Mouse (Mus musculus): ENCODE data around the gene Itgb1bp1.

The Itgb1bp1 gene

DNA sequence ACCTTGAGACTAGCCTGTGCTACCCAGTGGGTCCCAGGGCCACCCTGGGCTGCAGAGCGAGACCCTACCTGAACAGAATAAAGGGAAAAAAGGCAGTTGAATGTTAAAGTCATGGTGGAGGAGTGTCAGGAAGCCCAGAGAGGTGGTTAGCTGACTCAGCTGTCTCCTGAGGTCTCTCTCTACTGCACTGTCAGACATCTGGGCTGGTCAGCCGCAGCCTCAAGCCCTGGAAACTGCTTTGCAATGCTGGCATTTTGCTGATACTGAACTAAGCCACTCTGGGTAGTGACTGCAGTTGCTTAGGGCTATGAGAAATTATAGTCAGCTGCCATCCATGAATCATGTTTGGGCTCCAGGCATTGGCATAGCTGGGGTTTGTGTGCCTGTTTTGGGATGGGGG, 51.5 kb downstream of the Itgb1bp1 start:
- no peak for DNase-seq

DNA sequence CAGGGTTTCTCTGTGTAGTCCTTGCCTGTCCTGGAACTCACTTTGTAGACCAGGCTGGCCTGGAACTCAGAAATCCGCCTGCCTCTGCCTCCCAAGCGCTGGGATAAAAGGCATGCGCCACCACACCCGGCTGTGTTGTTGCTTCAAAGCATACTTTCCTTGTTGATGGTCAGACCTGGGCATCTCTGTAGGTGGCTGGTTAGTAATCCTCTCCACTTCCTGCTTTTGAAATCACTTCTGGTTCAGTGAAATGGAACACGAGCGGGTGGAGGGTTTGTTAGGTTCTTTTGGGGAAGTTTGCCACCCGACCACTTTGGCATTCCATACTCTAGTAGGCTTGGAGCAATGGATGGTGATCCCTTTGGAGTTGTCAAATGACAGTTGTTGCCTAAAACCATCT, 52.4 kb downstream of the Itgb1bp1 start:
- no peak for DNase-seq

DNA sequence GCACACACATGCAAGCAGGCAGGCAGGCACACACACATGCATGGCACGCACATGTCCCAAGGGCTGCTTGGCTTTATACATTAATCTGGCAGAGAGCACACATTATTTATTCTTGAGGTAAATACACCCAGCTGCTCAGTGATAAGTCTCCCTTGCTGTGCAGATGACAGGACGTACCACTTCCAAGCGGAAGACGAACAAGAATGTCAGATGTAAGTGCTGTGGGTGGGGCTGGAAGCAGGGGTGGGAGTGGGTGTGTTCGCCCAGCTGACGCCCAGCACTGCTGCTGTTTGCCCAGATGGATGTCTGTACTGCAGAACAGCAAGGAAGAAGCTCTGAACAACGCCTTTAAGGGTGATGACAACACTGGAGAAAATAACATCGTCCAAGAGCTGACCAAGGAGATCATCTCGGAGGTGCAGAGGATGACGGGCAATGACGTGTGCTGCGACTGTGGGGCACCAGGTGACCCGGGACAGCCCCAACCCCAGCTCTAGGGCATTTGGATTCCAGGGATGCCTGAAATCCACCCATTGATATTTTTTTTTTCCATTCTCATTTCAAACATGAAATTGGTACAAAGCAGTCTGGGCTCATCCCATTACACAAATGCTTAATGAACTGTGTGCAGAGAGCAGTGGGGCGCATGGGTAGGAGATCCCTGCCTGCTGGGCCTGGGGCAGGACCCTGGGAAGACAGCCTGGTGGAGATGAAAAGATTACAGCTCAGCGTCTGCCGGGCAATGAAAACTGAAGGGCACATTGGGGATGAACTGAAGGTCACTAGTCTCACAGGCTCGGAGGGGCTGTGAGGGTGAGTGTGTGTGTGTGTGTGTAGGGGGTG, 56.8 kb downstream of the Itgb1bp1 start:
- no peak for DNase-seq

DNA sequence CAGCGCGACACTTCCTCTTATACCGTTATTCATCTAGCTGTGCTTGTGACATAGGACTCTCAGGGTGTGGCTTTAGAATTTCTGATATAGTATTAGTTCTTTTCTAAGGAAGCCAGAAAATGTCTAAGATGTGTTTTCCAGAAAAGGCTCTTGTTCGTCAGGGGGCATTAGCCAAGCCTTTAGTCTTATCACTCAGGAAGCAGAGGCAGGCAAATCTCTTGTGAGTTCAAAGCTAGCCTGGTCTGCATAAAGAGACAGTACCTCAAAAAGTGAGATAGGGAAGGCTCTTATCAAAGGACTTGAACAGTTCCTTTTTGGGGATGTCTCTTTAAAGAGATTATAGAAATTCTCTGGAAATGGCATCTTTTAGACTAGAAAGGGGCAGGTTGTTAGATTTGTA, 57.4 kb downstream of the Itgb1bp1 start:
- no peak for DNase-seq

DNA sequence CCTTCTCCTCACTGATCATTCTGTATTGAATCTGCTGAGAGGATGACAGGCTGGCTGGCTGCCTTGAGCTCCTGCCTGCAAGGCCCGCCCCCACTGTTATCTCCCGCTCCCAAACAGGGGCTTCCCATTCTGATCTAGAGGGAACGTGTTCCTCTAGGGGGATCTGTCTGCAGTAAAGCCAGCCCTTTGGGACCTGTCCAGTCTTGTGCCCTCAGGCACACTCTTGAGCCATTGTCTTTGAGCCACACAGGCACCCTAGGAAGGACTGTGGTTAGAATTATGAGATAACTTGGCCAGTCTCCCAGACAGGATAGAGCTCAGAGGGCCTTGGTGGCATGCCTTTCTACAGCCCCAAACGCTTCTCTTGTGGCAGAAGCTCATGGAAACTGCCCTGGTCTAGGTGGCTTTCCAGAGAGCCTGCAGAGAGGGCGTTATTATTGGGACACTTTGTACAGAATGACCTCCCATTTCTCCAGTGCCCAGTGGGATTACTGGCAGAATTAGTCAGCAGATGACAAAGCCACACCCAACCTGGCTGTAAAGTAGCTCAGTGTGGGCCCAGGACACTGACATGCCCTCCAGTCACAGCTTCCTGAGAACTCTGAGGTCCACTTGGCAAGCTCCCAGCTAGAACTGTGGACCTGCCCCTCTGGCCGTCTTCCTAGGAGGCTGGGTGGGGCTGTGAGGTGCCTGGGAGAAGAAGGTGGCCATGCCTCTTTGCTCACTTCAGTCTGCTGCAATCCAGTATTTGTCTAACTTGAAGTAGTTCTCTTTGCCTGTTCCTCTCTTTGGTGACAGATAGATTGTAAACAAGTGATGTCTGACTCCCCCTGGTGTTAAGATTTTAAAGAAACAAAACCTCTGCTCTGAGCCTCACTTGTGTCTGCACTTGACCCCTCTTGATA, 58.8 kb downstream of the Itgb1bp1 start:
- peak; percentile 27 for DNase-seq

DNA sequence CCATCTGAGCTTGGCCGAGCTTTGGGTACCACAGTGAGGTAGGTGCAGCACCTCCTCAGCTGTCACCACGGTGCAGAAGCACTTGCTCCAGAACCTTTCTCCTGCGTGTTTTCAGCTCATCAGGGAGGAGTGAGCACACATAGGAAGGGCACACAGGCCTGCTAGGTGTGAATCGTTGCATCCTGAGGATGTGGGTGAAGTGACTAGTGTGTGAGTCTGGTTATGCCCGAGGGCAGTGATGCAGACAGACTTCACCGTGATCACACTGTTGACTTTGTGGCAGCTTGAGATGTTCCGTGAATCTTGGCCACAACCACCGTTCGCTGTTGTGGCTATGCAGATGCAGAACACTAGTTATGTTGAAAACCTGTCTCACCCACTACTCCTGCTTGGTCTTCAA, 59.8 kb downstream of the Itgb1bp1 start:
- no peak for DNase-seq

DNA sequence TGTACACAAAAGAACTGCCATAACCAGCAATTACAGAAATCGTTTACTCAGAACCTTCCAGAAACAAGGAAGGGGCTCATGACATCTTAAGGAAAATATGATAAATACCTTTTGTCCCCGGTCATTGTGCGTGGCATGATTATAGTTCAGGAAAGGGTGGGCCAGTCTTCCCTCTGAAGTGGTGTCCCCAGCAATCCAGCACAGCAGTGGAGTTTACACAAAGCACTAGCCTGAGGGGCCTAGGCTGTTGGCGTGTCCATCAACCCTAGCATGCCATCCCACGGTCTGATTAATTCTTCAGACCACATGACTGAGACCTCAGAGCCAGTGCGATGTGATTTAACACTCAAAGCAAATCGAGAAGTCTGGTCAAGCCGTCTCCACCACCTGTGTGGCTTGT, 60.7 kb downstream of the Itgb1bp1 start:
- no peak for DNase-seq

DNA sequence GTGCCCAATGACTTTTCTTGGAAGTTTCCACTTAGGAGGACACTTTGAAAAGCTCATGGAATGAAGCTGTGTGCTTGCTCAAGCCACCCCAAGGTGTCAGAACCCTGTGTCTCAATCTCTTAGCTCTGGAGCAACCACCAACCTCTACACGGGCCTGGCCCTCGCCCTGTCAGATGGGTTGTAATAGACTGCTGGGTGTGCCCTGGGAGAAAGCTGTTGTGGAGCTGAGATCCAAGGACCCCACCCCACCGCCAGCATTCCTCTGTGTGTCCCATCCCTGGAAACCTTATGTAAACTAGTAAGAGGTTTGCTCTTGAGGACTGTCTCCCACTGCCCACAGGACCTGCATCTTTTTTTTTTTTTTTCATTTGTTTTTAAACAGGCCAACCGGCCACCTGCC, 62.2 kb downstream of the Itgb1bp1 start:
- DNase-seq: no peak

DNA sequence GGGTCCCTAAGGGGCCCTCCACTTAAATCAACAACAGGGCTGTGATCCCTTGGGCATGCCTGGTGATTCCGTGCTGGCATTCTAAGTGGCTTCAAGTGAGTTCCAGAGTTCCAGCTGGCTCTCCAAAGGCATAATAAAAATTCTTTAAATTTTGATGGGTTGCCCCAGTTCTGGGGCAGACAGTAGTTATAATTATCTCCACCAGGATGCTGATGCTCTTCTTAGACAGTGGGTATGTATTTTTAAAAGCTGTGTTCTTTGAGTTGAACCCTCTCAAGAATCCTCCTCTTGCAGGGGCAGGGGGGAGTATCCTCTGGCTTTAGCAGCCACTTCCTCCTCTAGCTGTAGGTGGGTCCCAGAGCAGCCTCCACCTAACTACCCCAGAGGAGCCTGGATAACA, 65.5 kb downstream of the Itgb1bp1 start:
- no peak for DNase-seq

DNA sequence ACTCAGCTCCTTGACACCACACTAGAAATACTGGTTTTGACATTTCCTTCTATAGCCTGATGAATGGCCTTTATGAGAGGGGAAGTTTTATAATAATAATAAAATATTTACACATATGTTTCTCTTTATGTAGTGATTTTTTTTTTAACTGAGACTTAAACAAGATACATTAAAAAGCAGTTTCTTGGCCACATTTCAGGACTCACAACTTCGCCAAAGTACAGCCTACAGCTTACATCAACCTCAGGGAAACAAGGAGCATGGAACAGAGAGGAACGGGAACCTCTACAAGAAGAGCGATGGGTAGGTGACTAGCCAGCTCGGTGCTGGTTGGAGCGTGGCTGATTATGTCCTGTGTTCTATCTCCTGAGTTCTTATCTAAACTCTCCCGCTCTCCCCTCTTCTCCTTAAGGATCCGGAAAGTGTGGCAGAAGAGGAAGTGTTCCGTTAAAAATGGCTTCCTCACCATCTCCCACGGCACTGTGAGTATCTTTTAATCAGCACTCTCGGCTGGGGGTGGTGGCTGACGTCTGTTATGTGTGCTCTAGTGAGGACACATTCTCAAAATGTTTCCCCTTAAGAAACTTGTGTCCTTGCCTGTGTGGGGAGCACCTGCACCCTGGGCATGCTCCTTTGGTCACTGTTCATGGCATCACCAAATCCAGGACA, 68.2 kb downstream of the Itgb1bp1 start:
- no peak for DNase-seq

DNA sequence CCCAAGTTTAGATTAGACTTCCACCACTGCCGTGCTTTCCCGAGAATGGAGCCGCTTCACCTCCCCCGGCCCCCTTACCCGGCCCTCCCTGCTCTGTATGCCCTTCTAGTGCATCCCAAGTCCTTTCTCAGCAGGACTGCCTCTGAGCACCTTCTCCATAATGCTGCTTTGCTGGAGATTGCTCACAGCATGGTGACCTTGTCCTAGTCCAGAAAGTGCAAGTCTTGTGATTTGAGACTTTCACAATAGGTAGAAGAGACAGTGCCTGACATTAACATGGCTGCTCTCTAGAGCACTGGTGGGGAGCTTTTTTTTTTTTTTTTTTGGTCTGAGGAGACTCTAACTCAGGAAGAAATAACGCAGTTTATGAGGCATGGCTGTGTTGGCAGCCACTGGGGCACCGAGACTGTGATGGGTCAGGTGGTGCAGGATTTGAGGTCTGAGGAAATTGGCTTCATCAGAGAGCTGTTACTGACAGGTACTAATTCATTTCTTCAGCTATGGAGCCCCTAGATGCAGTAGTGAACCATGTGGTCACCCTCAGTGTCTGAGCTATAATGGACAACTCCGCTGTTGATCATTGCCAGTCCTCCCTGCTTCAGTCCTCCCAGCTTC, 71.4 kb downstream of the Itgb1bp1 start:
- DNase-seq: no peak

DNA sequence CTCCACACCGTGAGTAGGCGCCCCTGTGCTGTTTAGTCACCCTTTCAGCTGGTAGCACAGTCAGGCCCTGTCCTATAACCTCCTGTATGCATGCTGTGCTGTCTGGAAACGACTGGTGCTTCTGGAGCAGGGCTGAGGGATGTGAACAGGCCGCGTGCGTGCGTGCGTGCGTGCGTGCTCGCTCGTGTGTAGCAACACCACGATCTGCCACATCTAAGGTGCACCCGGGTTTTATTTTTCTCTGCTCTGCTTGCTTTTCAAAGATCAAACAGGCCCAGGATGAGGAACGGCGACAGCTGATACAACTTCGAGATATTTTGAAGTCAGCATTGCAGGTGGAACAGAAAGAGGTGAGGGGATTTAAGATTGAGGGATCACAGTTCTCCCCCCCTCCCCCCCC, 73.2 kb downstream of the Itgb1bp1 start:
- no peak for DNase-seq

DNA sequence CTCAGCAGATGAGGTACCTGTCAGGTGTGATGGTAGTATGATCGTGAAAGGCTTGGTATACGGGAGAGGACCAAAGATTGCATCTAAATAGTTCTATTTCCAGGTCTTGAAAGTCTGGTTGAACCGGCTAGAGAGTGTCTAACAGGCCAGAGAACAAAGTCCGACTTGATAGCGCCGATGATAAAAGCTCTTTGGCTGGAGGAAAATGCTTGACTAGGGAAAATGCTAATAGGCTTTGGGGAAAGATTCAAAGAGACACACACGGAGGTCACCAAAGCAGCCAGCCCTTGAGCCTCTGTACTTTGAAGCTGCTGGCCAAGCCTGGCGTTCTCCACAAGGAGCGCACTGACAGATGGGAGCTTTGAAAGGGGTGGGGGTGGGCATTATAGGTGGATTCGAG, 76.8 kb downstream of the Itgb1bp1 start:
- no peak for DNase-seq

DNA sequence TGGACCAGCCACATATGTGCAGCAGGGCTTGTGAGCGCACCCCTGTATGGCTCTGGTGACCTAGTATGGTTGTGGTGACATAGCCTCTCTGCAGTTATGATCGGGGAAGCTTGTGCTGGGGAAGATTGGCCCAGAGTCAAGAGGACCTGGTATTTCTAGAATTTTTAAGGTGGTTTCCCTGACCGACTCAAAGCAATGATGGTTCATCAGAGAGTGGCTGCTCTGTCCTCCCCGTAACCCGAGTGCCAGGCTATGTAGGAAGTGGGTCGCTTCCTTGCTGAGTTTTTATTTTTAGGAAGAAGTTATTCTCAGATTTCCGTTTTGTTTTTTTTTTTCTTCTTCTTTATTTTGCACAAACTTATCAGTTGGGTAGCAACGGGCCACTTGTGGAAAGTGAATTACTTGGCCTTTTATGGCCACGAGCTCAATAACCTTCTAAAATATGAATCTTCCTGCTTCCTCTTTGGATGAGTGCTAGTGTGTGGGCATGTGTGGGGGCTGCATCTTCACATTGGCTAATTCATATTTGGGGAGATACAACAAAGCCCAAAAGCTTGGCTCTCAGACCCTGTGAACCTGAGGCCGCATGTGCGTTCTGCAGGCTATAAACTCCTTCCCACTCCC, 77.8 kb downstream of the Itgb1bp1 start:
- no peak for DNase-seq

DNA sequence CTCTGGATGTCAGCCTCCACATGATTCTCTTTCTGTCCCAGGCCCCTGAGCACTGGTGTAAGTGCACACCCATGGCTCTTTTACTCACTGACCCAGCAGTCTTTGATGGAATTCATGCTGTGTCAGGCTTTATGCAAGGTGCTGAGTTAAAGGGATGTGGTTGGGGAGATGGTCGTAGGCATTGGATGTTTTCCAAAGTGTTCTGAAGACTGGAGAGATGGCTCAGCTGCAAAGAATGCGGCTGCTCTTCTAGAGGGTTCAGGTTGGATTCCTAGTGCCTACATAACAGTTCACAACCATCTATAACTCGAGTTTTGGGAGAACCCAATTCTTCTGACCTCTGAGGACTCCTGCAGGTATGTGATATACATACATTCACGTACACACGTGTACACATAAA, 78.7 kb downstream of the Itgb1bp1 start:
- DNase-seq: no peak

DNA sequence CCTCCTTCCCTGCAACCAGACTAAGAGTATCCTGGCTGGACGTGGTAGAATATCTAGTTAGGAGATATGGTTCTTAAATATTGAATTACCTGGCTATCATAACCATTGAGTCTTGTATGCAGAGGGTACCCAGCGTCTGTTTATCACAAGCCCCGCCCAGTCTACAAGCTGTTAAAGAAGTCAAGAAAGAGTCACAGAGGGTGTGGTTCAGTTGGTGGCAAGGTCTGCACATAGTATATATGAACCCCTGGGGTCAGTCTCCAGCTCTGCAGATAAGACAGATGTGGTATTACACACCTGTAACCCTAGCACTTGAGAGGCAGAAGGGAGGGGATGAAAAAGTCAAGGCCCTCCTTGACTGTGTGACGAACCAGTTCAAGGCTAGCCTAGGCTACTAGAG, 80.3 kb downstream of the Itgb1bp1 start:
- DNase-seq: no peak

DNA sequence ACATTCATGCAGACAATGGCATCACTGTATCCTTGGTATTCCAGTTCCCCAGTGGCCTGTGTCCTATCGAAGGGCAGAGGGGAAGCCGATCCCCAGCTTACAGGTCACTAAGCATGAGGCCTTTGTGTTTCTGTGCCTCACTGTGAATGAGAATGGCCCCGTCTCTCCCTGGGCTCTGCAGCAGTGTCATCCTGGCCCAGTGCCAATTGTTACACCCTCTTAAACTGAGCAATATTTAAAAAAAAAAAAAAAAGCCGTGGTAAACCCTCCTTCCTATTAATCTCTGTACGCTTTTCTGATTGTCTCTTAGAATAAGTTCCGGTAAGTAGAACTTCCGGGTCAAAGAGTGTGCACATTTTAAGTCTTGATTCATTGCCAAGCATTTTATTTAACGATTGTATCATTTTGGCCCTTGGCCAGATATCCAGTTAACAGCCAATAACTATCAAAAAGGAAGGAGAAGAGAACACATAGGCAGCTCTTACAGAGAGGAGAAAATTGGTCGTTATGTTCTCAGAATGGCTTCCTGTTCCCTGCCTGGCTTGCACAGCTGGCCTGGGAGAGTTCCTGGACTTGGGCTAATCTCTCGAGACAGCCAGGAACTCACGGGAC, 81.3 kb downstream of the Itgb1bp1 start:
- DNase-seq: peak; percentile 24

DNA sequence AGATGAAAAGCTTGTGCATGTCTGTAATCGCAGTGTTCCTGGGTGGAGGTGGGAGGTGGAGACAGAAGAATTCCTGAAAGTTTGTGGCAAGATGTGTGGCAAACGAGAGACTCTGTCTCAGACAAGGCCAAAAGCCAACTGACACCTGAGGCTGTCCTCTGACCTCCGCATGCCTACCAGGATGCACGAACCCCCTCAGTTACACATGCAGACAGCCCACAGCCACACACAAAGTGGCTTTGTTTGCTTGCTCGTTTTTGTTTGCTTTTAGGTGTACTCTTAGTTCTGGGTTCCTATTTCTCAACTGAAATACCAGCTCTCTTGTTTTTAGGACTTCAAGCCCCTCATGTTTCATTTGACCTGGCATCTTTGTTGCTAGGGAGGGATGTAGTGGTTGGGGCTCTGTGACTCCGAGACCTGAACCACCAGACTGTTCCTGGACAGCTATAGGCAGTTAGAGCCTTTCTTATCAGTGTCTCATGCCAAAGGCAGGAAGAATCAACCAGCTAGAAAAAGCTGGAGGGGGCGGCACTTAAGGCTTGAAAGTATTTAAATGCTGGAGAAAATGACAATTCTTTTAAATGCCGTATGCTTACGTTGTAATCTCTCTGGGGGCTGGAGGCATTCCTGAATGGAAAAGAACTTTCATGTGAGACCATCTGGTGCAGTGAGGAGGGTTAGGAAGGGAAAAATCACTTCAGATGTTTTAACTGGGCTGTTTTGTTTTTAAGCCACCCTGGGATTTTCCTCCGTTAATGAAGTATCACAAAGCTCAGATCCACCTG, 84.4 kb downstream of the Itgb1bp1 start:
- DNase-seq: no peak

DNA sequence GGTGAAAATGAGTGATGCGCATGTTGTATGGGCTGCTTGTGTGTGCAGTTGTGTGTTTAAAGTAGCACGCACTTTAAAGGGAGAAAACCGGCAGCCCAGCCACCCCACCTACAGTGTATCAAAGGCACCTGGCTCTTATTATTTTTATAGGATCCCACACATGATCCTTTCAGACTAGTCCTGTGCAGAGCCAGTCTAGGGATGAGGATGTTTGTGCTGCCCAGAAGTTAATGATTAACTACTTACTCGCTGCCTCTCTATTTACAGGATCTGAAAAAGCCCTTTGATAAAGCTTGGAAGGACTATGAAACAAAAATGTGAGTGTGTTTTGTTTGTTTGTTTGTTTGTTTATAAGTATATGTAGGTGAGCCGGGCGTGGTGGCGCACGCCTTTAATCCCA, 85.5 kb downstream of the Itgb1bp1 start:
- no peak for DNase-seq

DNA sequence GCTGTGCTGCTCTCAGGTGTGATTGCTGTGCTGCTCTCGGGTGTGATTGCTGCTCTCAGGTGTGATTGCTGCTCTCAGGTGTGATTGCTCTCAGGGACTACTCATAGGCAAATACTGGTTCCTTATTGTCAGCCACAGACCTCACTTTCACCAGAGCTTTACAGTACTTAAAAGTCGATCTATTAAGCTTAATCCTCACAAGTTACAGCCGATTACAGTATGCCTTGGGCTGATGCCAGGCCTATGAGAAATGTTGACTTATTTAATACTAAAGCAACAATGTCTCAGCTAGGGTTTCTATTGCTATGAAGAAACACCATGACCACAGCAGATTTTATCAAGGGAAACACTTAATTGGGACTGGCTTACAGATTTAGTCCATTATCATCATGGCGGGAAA, 89.7 kb downstream of the Itgb1bp1 start:
- no peak for DNase-seq

DNA sequence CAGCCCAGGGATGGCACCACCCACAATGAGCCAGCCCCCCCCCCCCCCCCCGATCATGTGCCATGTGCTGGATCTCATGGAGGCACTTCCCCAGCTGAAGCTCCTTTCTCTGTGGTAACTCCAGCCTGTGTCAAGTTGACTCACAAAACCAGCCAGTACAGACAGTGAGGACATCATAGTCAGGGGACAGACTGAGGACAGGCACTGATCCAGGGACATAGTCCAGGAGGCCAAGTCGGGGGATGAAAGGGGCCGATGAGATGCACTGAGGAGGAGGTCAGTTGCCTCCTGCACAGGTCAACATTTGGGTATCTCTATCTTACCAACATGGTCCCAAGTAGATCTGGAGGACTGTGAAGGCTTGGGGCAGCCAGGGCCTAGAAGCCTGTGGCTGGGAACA, 90.6 kb downstream of the Itgb1bp1 start:
- no peak for DNase-seq
